10 mouse cellular contexts compared by ENCODE assay signal in genomic region chr1:136866481-136867092, GRCm38 (mm10).
DNase-seq lines count a peak whose midpoint lies in the region; ATAC-seq and TF ChIP-seq lines count a peak whose summit lies in the region.
"Had no signal": no experiment of that assay in that cellular context is flagged by ENCODE, and none has a peak within 500 bp of the region (broad histone marks: within the 10 kb centered on the region; RNA-seq: fewer than 3 reads in every experiment).

No protein-coding gene starts in this region.

- peak; percentile 65 for DNase-seq in A20 (ENCODE audit: low read depth, low spot score)
- DNase-seq in NIH3T3 (ENCODE audit: low read depth): peak; percentile 26
- DNase-seq in lung, embryonic 14.5 days: peak; percentile 42
- no peak for DNase-seq in right cerebral cortex, postnatal 36 days (ENCODE audit: low spot score in 2 of 2)
- no peak for DNase-seq in left cerebral cortex, adult 9 months (ENCODE audit: low spot score in 2 of 2)
- DNase-seq in layer of hippocampus, adult 8-10 months (ENCODE audit: low spot score in 2 of 2): no peak
- DNase-seq: gastrocnemius, postnatal 25 days; heart, postnatal 36 days had no signal

- H3K9me3 ChIP-seq in intestine, postnatal 0 days (ENCODE audit: control insufficient read depth): no peaks in the 10 kb centered on the region
- H3K9me3 ChIP-seq in intestine, embryonic 16.5 days (ENCODE audit: control insufficient read depth, low read length): no peaks in the 10 kb centered on the region
- H3K9me3 ChIP-seq in lung, embryonic 14.5 days (ENCODE audit: low read depth, low read length): no peaks in the 10 kb centered on the region

- ATAC-seq in intestine, postnatal 0 days: no peak
- no peak for ATAC-seq in intestine, embryonic 16.5 days
- ATAC-seq in lung, embryonic 14.5 days (ENCODE audit: insufficient read depth): no peak

- no peak overlapping the region for H3K4me2 ChIP-seq in intestine, postnatal 0 days (replicated peaks; ENCODE audit: low read depth)
- no peak overlapping the region for H3K4me2 ChIP-seq in intestine, embryonic 16.5 days (ENCODE audit: low read depth, low read length)
- no peak overlapping the region for H3K4me2 ChIP-seq in lung, embryonic 14.5 days

- H3K36me3 ChIP-seq in intestine, postnatal 0 days (ENCODE audit: control insufficient read depth, insufficient read depth): no peaks in the 10 kb centered on the region; the same call in 1 of the 2 replicates
- no peaks in the 10 kb centered on the region for H3K36me3 ChIP-seq in intestine, embryonic 16.5 days (ENCODE audit: control insufficient read depth, insufficient read depth, low read length)
- no peaks in the 10 kb centered on the region for H3K36me3 ChIP-seq in lung, embryonic 14.5 days (ENCODE audit: insufficient read depth)

- no peaks in the 10 kb centered on the region; the same call in 1 of the 2 replicates for H3K4me1 ChIP-seq in intestine, postnatal 0 days (replicated peaks; ENCODE audit: control insufficient read depth, insufficient read depth, low read length)
- no peaks in the 10 kb centered on the region; the same call in 1 of the 2 replicates for H3K4me1 ChIP-seq in intestine, embryonic 16.5 days (ENCODE audit: control insufficient read depth, insufficient read depth, low read length)
- H3K4me1 ChIP-seq in lung, embryonic 14.5 days (ENCODE audit: insufficient read depth): 0 out of 2 replicates have a peak, but pooled peaks cover 8% of the 10 kb centered on the region

- H3K27ac ChIP-seq in intestine, postnatal 0 days (ENCODE audit: low read depth, low read length): no peak overlapping the region
- no peak overlapping the region for H3K27ac ChIP-seq in intestine, embryonic 16.5 days (ENCODE audit: low read length)
- H3K27ac ChIP-seq in lung, embryonic 14.5 days (ENCODE audit: low read depth): no peak overlapping the region

- H3K27me3 ChIP-seq in intestine, postnatal 0 days (replicated peaks; ENCODE audit: control insufficient read depth, insufficient read depth, low read length): no peaks in the 10 kb centered on the region
- no peaks in the 10 kb centered on the region for H3K27me3 ChIP-seq in intestine, embryonic 16.5 days (replicated peaks; ENCODE audit: control insufficient read depth, insufficient read depth, low read length)
- no peaks in the 10 kb centered on the region for H3K27me3 ChIP-seq in lung, embryonic 14.5 days (ENCODE audit: insufficient read depth, low read length)

- WGBS in intestine, postnatal 0 days: 74% methylated on average over 9 of the region's 9 CpGs
- WGBS in intestine, embryonic 16.5 days: 77% methylated on average over 9 of the region's 9 CpGs
- 69% methylated on average over 9 of the region's 9 CpGs for WGBS in lung, embryonic 14.5 days

- H3K4me3 ChIP-seq in intestine, postnatal 0 days (ENCODE audit: low read depth, low read length): no peak overlapping the region
- H3K4me3 ChIP-seq in intestine, embryonic 16.5 days (ENCODE audit: low read length): no peak overlapping the region
- H3K4me3 ChIP-seq in lung, embryonic 14.5 days (ENCODE audit: low read depth, low read length): no peak overlapping the region

- no peak overlapping the region for H3K9ac ChIP-seq in intestine, postnatal 0 days (ENCODE audit: low read depth, low read length)
- H3K9ac ChIP-seq in intestine, embryonic 16.5 days (ENCODE audit: low read depth, low read length): no peak overlapping the region
- H3K9ac ChIP-seq in lung, embryonic 14.5 days: no peak overlapping the region

- peak; percentile 62 for TF ChIP-seq CTCF in intestine, postnatal 0 days (IDR thresholded peaks at IDR 0.05; ENCODE audit: low read depth)
- peak; percentile 40 for TF ChIP-seq CTCF in lung, embryonic 14.5 days (IDR thresholded peaks at IDR 0.05; ENCODE audit: low read depth)

Comparison
In these comparisons a context has a peak if more than half of its experiments do, and no peak if none do; other contexts are left out.
1. DNase-seq: peak in A20 (single experiment), NIH3T3 (single experiment) and lung, embryonic 14.5 days (single experiment); none in right cerebral cortex, postnatal 36 days (0 of 2), left cerebral cortex, adult 9 months (0 of 2) and layer of hippocampus, adult 8-10 months (0 of 2).